Mouse (Mus musculus): ENCODE data around the gene Eif4a2.
A peak's percentile ranks its signal among the peaks of the same experiment; 100 is the strongest.

Gene Eif4a2

DNA sequence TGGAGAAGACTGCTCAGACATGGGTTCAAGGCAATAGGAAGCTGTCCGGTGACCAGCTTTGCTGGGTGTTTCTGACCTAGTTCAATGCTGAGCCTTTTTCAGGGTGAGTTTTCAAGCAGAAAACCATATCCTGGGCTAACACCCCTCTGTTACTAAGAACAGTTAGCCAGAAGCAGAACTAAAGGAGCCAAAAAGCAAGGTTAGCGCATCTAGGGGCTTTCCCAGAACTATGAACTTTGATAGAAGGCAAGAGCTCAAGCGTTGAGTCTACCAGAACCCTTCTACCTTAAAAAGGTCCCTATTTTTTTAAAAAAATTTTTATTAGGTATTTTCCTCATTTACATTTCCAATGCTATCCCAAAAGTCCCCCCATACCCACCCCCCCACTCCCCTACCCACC, 33.7 kb downstream of the Eif4a2 start:
- no peak for DNase-seq (ENCODE audit: low spot score)

- DNase-seq (ENCODE audit: low spot score) = peak; percentile 98
Observed at GRCm38 (mm10) chr16:23144326-23144725, 37.1 kb downstream of the Eif4a2 start.

- peak; percentile 82 for DNase-seq (ENCODE audit: low spot score)
Observed at GRCm38 (mm10) chr16:23145211-23145610, 38.0 kb downstream of the Eif4a2 start.

GRCm38 (mm10) chr16:23146280-23146679, 39.0 kb downstream of the Eif4a2 start, which contains the start of gene Adipoq:
Adipoq (plus strand) TSS chr16:23146536.
- DNase-seq (ENCODE audit: low spot score) = peak; percentile 99

DNA sequence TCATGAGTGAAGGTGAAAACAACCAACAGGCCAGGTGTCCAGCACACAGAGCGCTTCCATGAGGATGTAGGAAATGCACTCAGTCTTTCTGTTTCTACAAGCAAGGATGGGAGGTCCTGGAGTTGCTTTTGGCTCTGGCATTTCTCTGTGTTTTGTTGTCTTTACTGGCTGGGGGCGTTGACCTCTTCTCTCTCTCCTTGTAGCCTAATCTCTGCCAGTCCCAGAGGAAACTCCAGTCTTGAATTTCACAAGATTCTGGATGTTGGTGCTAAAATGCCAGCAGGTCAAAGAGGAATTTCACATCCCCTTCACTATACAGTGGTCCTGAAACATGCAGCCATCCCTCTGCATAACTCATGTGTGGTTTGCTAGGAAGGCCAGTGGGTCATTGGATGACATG, 41.7 kb downstream of the Eif4a2 start:
- DNase-seq (ENCODE audit: low spot score) = peak; percentile 85

GRCm38 (mm10) chr16:23149396-23149795, 42.2 kb downstream of the Eif4a2 start:
- peak; percentile 87 for DNase-seq (ENCODE audit: low spot score)

DNA sequence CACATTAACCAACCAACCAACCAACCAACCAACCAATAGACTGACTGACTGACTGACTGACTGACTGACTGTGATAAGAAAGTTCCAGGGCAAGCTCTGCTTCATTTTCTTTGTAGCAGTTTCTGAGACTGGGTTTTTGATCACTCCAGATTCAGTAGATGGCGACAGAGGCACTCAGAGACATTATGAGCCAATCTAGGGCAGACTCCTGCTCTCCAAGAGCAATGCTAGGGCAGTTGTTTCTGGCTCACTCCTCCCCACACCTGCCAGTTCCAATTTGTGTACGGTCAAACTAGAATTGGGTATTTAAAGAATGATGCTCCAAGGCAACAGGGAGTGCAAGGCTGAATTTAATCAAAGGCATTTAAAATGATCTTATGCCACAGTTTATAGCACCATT, 44.2 kb downstream of the Eif4a2 start:
- peak; percentile 78 for DNase-seq (ENCODE audit: low spot score)

GRCm38 (mm10) chr16:23154261-23154660, 47.0 kb downstream of the Eif4a2 start:
- DNase-seq (ENCODE audit: low spot score) = peak; percentile 34

GRCm38 (mm10) chr16:23157013-23157412, 49.8 kb downstream of the Eif4a2 start:
- DNase-seq (ENCODE audit: low spot score) = peak; percentile 26

DNA sequence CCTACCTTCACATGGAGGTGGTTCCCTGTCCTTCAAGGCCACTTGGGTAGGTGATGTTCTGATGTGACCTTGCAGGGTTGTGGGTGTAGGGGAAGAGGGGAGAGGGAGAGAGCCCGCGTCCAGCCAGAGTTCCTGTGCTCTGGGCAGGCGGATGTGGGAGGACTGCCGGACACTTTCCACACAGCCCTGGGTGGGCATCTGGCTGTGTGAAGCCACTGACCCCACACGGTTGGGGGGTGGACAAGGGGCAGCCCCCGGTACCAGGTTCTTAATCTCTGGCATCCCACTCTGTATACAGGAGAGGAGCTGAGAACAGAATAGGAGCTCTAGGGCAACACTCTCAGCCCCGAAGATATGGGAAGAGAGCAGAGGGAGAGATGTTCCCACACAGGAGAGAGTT, 51.0 kb downstream of the Eif4a2 start:
- DNase-seq (ENCODE audit: low spot score) = peak; percentile 63

- peak; percentile 63 for DNase-seq (ENCODE audit: low spot score)
Observed at GRCm38 (mm10) chr16:23158957-23159356, 51.7 kb downstream of the Eif4a2 start.

DNA sequence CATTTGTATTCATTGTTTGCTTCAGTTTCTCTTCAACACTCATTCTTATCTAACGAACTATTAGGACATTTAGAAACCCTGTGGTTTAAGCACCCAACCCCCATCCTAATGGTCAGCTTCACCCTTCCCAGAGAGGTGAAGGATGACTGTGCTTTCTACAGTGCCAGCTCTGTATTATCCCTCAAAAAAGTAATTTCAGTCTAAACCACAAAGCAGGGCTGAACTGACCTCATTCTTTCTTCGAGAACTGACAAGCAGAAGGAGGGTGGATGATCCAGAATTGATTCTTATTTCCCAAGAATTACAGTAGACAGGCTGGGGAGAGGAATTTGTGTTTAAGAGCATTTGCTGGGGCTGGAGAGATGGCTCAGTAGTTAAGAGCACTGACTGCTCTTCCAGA, 52.5 kb downstream of the Eif4a2 start:
- DNase-seq (ENCODE audit: low spot score) = peak; percentile 77

GRCm38 (mm10) chr16:23162116-23162515, 54.9 kb downstream of the Eif4a2 start:
- DNase-seq (ENCODE audit: low spot score) = no peak
